Mouse (Mus musculus): Measurements from ENCODE around the gene Fmn2.

DNA sequence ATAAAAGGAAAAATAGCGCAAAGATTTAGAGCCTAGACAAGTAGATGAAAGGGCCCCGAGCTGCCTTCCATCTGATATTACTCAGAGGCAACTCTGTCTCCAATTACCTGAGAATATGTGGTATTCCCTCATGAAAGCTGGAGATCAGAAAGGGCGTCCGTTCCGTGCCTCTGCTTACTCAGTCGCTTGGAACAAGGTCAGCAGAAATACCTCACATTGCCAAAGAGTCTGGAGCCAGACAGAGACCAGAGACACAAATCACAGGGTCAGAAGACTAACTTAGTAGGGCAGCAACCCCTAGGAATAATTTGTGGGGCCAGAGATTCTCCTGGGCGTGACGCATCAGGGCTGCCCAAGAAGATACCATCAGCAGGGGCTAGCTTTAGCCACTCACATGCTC is 237.3 kb downstream of the Fmn2 start:
- TF ChIP-seq CTCF (IDR thresholded peaks at IDR 0.05; ENCODE audit: low read depth, low read length) (no peak), TAL1 (conservative IDR thresholded peaks at IDR 0.05; ENCODE audit: low read depth, low read length) (no peak), POLR2AphosphoS5 (IDR thresholded peaks at IDR 0.05; ENCODE audit: insufficient replicate concordance, low read depth, low read length) (no peak)
